Mouse (Mus musculus) gastrocnemius, adult 18-20 months (tissue): ENCODE results near the gene Mief1. TPM values are rescaled to one million over a fixed set of nuclear protein-coding genes. Genes with fewer than 3 reads are reported as not detected.
A peak's percentile ranks its signal among the peaks of the same experiment; 100 is the strongest.

Source experiments
- DNase-seq: peaks from one replicate; pipeline ENCODE4 v3.0.0; 2021; ENCODE audit warnings: low spot score
- total RNA-seq, 2 experiments: library from RNA; stranded (reverse); gene quantifications; 2 replicates each; pipeline ENCODE4 v1.2.3; 2021

Mief1 gene
- total RNA-seq, 2 experiments from 2014 or later = 20.4 to 23.0 TPM

DNA sequence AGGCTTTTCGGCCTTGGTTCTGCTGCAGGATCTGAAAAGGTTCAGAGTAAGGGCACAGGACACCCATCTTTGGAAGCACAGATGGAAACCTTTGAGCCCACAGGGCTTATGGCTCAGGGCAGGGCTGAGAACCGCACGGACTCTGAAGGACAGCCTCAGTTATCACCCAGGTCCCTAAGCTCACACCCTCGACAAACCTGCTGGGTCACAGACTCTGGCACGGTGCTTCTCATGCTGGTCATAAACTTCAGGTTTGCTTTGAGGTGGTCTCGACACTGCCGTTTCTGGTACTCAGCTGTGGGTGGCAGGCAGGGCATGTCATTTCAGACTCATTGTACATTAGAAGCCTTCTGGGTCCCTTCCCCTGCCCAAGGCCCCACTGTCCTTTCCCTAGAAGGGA is 27.3 kb downstream of the Mief1 start:
- DNase-seq = no peak

DNA sequence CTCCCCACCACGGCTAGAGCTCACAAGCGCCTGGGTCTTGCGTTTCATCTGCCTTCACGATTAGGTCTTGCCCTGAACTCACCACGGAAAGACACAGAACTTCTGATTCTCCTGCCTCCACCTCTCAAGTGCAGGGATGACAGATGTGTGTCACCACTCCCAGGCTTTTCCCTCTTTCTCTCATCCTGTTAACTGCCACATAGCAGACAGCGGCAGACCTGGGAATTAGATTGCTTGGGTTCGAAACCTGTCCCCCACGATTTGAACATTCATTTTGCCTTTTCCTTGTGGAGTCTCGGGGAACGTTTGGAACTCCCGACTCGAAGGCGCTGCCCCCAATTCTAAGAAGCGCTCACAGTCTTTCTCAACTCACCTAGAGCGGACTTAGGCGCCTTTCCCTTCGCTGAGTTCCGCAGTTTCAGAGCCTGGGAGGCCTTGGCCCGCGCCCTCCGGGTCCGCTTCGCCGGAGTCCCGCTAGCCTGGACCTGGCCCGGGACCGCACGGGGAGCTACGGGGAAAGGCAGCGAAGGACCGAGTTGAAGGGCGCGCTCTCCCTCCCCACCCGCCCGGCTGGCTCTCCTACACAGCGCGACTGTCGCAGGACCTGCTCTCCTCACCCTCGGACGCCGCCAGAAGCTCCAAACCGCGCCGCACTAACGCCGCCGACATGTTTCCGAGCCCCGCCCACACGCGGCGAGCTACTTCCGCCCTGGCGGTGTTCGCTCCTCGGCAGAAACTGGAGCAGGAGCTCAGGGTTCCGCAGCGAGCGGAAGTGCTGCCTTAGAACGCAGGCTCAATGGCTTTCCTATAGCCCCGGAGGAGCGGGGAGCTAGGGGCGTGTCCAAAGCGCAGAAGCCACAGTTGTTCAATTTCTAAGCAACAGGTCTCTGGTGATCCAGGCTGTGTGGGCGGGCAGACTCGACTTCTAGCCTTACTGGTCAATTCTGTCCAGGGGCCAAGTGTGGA is 30.1 kb downstream of the Mief1 start, which contains the start of gene Rps19bp1:
Gene Rps19bp1 (minus strand): TSS at position 706 of the 966 bp plus-strand sequence.
- peak; percentile 87 for DNase-seq

- DNase-seq = peak; percentile 72
Measured at GRCm38 (mm10) chr15:80266281-80266680, 32.5 kb downstream of the Mief1 start.

- no peak for DNase-seq
Measured at GRCm38 (mm10) chr15:80271858-80272396, 38.1 kb downstream of the Mief1 start.

- DNase-seq = no peak
Measured at GRCm38 (mm10) chr15:80277107-80277506, 43.3 kb downstream of the Mief1 start.

- peak; percentile 34 for DNase-seq
Measured at GRCm38 (mm10) chr15:80277625-80278024, 43.8 kb downstream of the Mief1 start.

- DNase-seq = no peak
Measured at GRCm38 (mm10) chr15:80278121-80278759, 44.4 kb downstream of the Mief1 start.

GRCm38 (mm10) chr15:80279053-80279452 is 45.2 kb downstream of the Mief1 start:
- no peak for DNase-seq

GRCm38 (mm10) chr15:80280646-80281045 is 46.8 kb downstream of the Mief1 start:
- no peak for DNase-seq

- no peak for DNase-seq
Measured at GRCm38 (mm10) chr15:80286851-80287415, 53.1 kb downstream of the Mief1 start, which contains the start of gene Cacna1i. Gene Cacna1i, plus strand, starts transcription at chr15:80287238.

- no peak for DNase-seq
Measured at GRCm38 (mm10) chr15:80288036-80288435, 54.2 kb downstream of the Mief1 start.

DNA sequence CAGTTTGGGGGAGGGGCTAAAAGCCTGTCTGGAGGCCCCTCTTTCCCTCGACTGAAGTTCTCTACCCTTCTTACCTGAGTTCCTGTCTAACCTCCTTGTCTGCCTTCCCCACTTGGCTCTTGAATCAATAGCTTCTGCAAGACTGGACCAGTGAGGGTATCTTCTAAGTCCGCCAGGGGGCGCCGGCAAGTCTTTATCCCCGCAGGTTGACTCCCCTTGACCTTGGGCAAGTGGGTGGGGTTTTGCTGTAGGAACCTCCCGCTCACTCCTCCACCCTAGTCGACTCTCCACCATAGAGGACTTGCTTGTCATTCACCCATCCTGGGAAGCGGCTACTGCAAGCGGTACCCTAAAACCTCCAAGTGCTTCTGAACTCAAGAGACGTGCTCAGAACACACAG is 55.6 kb downstream of the Mief1 start:
- DNase-seq = peak; percentile 56

DNA sequence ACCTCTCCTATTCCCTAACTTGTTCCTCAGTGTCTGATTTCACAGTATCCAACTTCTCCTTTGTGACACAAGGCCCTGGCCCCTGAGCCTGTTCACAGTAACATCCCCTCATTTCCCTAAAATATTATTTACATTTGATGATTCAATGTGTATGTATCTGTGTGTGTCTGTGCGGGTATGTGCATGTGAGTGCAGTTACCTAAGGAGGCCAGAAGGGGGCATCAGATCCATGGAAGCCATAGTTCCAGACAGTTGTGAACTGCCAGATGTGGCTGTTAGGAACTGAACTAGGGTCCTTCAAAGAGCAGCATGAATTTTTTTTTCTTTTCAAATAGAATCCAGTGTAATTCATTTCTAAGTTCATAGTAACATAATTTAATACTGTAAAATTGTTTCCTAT is 63.3 kb downstream of the Mief1 start:
- no peak for DNase-seq

Other genes with a start within 250 kb of the Mief1 start
- 10 to 100 TPM; 12.9 to 22.1 TPM for gene Pdgfb, start 219.0 kb upstream of the Mief1 start, total RNA-seq
- 10 to 100 TPM; 54.8 to 60.6 TPM for gene Syngr1, start 142.7 kb upstream of the Mief1 start, total RNA-seq
- 10 to 100 TPM; 37.2 to 48.3 TPM for gene Rpl3, start 142.2 kb upstream of the Mief1 start, total RNA-seq
- gene Tab1, start 100.9 kb upstream of the Mief1 start, total RNA-seq = 10 to 100 TPM; 11.0 to 12.5 TPM
- 1 to 10 TPM in 1 of 2 experiments, under 1 TPM in 1; 0.43 to 1.2 TPM for gene Mgat3, start 60.3 kb upstream of the Mief1 start, total RNA-seq
- 1 to 10 TPM; 7.1 to 9.7 TPM for gene AC140267.1, start 1.8 kb downstream of the Mief1 start, total RNA-seq
- 100 to 1,000 TPM; 141 to 165 TPM for gene Atf4, start 21.2 kb downstream of the Mief1 start, total RNA-seq
- gene Rps19bp1, start 30.3 kb downstream of the Mief1 start, total RNA-seq = 10 to 100 TPM; 10.8 to 15.3 TPM
- gene Cacna1i, start 53.2 kb downstream of the Mief1 start, total RNA-seq = under 1 TPM; 0.21 TPM